Mouse (Mus musculus) retina, postnatal 1 day (tissue): ENCODE measurements around the gene Tom1l1.

Experiments
- DNase-seq: peaks from one replicate; pipeline ENCODE4 v3.0.0-alpha.2; 2012

Tom1l1 gene

DNA sequence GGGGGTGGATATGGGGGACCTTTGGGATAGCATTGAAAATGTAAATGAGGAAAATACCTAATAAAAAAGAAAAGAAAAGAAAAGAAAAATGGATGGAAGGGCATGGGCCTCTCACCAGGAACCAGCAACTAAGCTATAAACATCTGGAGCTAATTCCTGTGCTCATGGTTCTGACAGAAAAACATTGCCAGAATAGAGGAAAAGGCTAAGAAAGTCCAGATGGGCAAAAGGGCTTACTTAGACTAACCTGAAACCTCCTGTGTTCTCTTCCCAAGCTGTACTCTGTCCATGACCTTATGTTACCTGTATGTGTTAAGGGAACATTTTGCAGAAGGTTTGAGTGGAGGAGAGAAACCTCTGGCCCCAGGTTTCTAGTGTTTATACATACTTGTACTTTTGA, 76.0 kb downstream of the Tom1l1 start:
- no peak for DNase-seq

DNA sequence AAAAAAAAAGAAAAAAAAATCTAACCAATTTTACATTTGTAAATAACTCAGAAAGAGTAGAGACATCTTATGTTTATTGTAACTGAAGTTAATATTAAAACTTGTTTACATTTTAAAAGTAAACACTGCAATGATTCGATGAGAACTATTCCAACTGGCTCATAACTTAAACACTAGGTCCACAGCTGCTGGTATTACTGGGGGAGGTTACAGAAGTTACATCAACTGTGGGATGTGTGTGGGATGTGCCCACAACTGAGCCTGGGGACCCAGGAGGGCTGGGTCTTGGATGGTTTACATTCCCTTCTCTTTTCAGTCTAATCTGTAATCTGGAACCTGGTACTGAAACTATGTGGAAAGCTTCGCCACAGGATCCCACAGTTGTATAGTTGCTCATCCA, 85.1 kb downstream of the Tom1l1 start:
- DNase-seq, result no peak

DNA sequence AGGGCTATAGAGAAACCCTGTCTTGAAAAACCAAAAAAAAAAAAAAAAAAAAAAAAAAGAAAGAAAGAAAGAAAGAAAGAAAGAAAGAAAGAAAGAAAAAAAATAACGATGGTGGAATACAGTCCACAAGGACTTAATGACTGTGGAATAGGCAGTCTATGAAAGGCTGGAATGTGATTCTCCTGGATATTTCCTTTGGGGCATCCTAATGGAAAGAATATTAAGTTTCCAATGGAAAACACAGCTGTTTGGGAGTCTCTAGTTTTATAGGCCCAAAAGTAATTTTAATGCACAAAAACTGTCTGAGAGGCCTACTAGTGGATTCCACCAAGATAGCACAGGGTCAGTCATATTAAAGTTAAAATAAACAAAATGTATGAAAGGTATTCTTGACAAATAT, 92.3 kb downstream of the Tom1l1 start:
- no peak for DNase-seq
